Mouse (Mus musculus) limb, embryonic 11.5 days (tissue): Measurements from ENCODE around the gene B3galt6. TPM values are rescaled to one million over a fixed set of nuclear protein-coding genes. Genes with fewer than 3 reads are reported as not detected.

ENCODE experiments used
- ATAC-seq: fragments of 200-750 bp; cut with Nextera tagmentation; 2 replicates; pipeline ENCODE4 v1.8.0; 2017; ENCODE audit warnings: low read depth; ENCODE audit not compliant: insufficient number of reproducible peaks, low FRiP score, low TSS enrichment
- DNase-seq: peaks from one replicate; pipeline ENCODE4 v3.0.0-alpha.2; 2015; ENCODE audit warnings: low spot score
- H3K27ac ChIP-seq: fragments of 300-500 bp; sonication (generic); replicated peaks from 2 replicates; pipeline ENCODE4 v1.5.1; 2014; ENCODE audit warnings: low read depth, mild to moderate bottlenecking, low read length
- H3K27me3 ChIP-seq: fragments of 300-500 bp; sonication (generic); 2 replicates; pipeline ENCODE4 v1.6.1; 2014; ENCODE audit warnings: mild to moderate bottlenecking, low read length, mixed read lengths; ENCODE audit not compliant: control insufficient read depth, insufficient read depth
- H3K36me3 ChIP-seq: fragments of 300-500 bp; sonication (generic); 2 replicates; pipeline ENCODE4 v1.6.1; 2014; ENCODE audit warnings: mild to moderate bottlenecking, low read length, moderate library complexity, mixed read lengths; ENCODE audit not compliant: control insufficient read depth, insufficient read depth
- H3K4me1 ChIP-seq: fragments of 300-500 bp; sonication (generic); 2 replicates; pipeline ENCODE4 v1.6.1; 2014; ENCODE audit warnings: low read length, mixed read lengths; ENCODE audit not compliant: control insufficient read depth, insufficient read depth
- H3K4me2 ChIP-seq: fragments of 300-500 bp; sonication (generic); 2 replicates; pipeline ENCODE4 v1.6.1; 2014; ENCODE audit warnings: low read depth, mild to moderate bottlenecking, moderate library complexity; ENCODE audit not compliant: severe bottlenecking
- H3K4me3 ChIP-seq: fragments of 300-500 bp; sonication (generic); 2 replicates; pipeline ENCODE4 v1.5.1; 2014; ENCODE audit warnings: low read depth, low read length
- H3K9ac ChIP-seq: fragments of 300-500 bp; sonication (generic); 2 replicates; pipeline ENCODE4 v1.6.1; 2014; ENCODE audit warnings: mild to moderate bottlenecking, low read length
- H3K9me3 ChIP-seq: fragments of 300-500 bp; sonication (generic); 2 replicates; pipeline ENCODE4 v1.6.1; 2016; ENCODE audit warnings: low read length; ENCODE audit not compliant: control insufficient read depth
- WGBS: fragments of 180-500 bp; shearing (Covaris S2); extraction: QIAGEN DNeasy Blood & Tissue Kit; methylation state at CpG from one replicate; pipeline ENCODE4 v1.1.7; 2014; 5-methylcytosine and 5-hydroxymethylcytosine counted together
- polyA plus RNA-seq: library from polyadenylated mRNA; unstranded; fragments of >200 nt; fragmentation: Nextera tagmentation; extraction: Ambion mirVana; gene quantifications from 2 replicates; pipeline ENCODE4 v1.2.1, GENCODE M21; 2014

Gene B3galt6
- polyA plus RNA-seq, 1 experiment from 2014 or later: 15.4 TPM

- no peak for ATAC-seq
- Histone ChIP-seq H3K27me3 (no peaks in the 10 kb centered on the region), H3K9me3 (no peaks in the 10 kb centered on the region), H3K27ac (no peak overlapping the region), H3K4me1 (no peaks in the 10 kb centered on the region), H3K4me2 (no peak overlapping the region), H3K4me3 (no peak overlapping the region), H3K36me3 (peaks cover 25% of the 10 kb centered on the region), H3K9ac (no peak overlapping the region)
- no peak for DNase-seq
- WGBS: 94% methylated on average over 4 of the region's 4 CpGs
Observed at GRCm38 (mm10) chr4:156008369-156008768, 15.9 kb upstream of the B3galt6 start.

GRCm38 (mm10) chr4:156004109-156004508 is 11.7 kb upstream of the B3galt6 start:
- 89% methylated on average over 3 of the region's 3 CpGs for WGBS
- no peaks in the 10 kb centered on the region for H3K4me1 ChIP-seq
- H3K27me3 ChIP-seq: no peaks in the 10 kb centered on the region
- ATAC-seq (no peak), DNase-seq (no peak)
- no peak overlapping the region for H3K9ac ChIP-seq
- H3K4me3 ChIP-seq: no peak overlapping the region
- no peaks in the 10 kb centered on the region for H3K9me3 ChIP-seq
- no peak overlapping the region for H3K4me2 ChIP-seq
- no peak overlapping the region for H3K27ac ChIP-seq
- peaks cover 31% of the 10 kb centered on the region for H3K36me3 ChIP-seq

- Histone ChIP-seq H3K4me1 (peaks cover 13% of the 10 kb centered on the region; the same call in 1 of the 2 replicates), H3K9me3 (no peaks in the 10 kb centered on the region), H3K9ac (peak overlapping the region; percentile 90), H3K4me2 (peak overlapping the region; percentile 71), H3K27ac (peak overlapping the region; percentile 77; the same call in 1 of the 2 replicates), H3K27me3 (no peaks in the 10 kb centered on the region), H3K36me3 (peaks cover 7% of the 10 kb centered on the region), H3K4me3 (peak overlapping the region; percentile 93)
- ATAC-seq (no peak), DNase-seq (no peak)
- 6% methylated on average over 15 of the region's 15 CpGs for WGBS
Observed at GRCm38 (mm10) chr4:155993606-155994005, 1.2 kb upstream of the B3galt6 start.

- under 1% methylated on average over 70 of the region's 70 CpGs for WGBS
- peaks cover 7% of the 10 kb centered on the region for H3K36me3 ChIP-seq
- peak overlapping the region; percentile 71 for H3K4me2 ChIP-seq
- peak overlapping the region; percentile 77 for H3K27ac ChIP-seq
- H3K4me1 ChIP-seq: peaks cover 13% of the 10 kb centered on the region; the same call in 1 of the 2 replicates
- peak overlapping the region; percentile 90 for H3K9ac ChIP-seq
- ATAC-seq (peak; percentile 82), DNase-seq (peak; percentile 96)
- no peaks in the 10 kb centered on the region for H3K27me3 ChIP-seq
- H3K9me3 ChIP-seq: no peaks in the 10 kb centered on the region
- H3K4me3 ChIP-seq: peak overlapping the region; percentile 93
Observed at GRCm38 (mm10) chr4:155992906-155993547, 578 bp upstream of the B3galt6 start.

GRCm38 (mm10) chr4:155991908-155992230 is 580 bp downstream of the B3galt6 start:
- DNase-seq (no peak), ATAC-seq (peak; percentile 32)
- Histone ChIP-seq H3K9me3 (no peaks in the 10 kb centered on the region), H3K9ac (peak overlapping the region; percentile 85), H3K4me3 (peak overlapping the region; percentile 93), H3K27me3 (no peaks in the 10 kb centered on the region), H3K4me1 (peaks cover 13% of the 10 kb centered on the region; the same call in 1 of the 2 replicates), H3K27ac (peak overlapping the region; percentile 89), H3K4me2 (peak overlapping the region; percentile 93), H3K36me3 (no peaks in the 10 kb centered on the region)
- 30% methylated on average over 36 of the region's 37 CpGs for WGBS

GRCm38 (mm10) chr4:155991211-155991907 is 1.1 kb downstream of the B3galt6 start:
- peaks cover 13% of the 10 kb centered on the region; the same call in 1 of the 2 replicates for H3K4me1 ChIP-seq
- DNase-seq (no peak), ATAC-seq (no peak)
- H3K9me3 ChIP-seq: no peaks in the 10 kb centered on the region
- peak overlapping the region; percentile 93 for H3K4me3 ChIP-seq
- no peaks in the 10 kb centered on the region for H3K36me3 ChIP-seq
- 89% methylated on average over 22 of the region's 22 CpGs for WGBS
- no peaks in the 10 kb centered on the region for H3K27me3 ChIP-seq
- H3K27ac ChIP-seq: peak overlapping the region; percentile 89; the same call in 1 of the 2 replicates
- H3K4me2 ChIP-seq: peak overlapping the region; percentile 93
- peak overlapping the region; percentile 85 for H3K9ac ChIP-seq

- no peak for ATAC-seq
- 25% methylated on average over 2 of the region's 2 CpGs for WGBS
Observed at GRCm38 (mm10) chr4:155983788-155984187, 8.7 kb downstream of the B3galt6 start.

GRCm38 (mm10) chr4:155981436-155982082 is 10.9 kb downstream of the B3galt6 start:
- H3K4me3 ChIP-seq: no peak overlapping the region
- 78% methylated on average over 12 of the region's 12 CpGs for WGBS
- no peaks in the 10 kb centered on the region for H3K27me3 ChIP-seq
- H3K36me3 ChIP-seq: no peaks in the 10 kb centered on the region
- H3K9ac ChIP-seq: no peak overlapping the region
- no peaks in the 10 kb centered on the region for H3K4me1 ChIP-seq
- H3K27ac ChIP-seq: no peak overlapping the region
- H3K9me3 ChIP-seq: no peaks in the 10 kb centered on the region
- no peak for DNase-seq
- no peak overlapping the region for H3K4me2 ChIP-seq
- ATAC-seq: no peak

More at GRCm38 (mm10) chr4:155983788-155984187, 8.7 kb downstream of the B3galt6 start:
- Histone ChIP-seq H3K4me2 (no peak overlapping the region), H3K4me1 (no peaks in the 10 kb centered on the region), H3K4me3 (no peak overlapping the region), H3K9ac (no peak overlapping the region), H3K27ac (no peak overlapping the region), H3K9me3 (no peaks in the 10 kb centered on the region), H3K36me3 (no peaks in the 10 kb centered on the region), H3K27me3 (no peaks in the 10 kb centered on the region)
- DNase-seq: no peak
